Mouse (Mus musculus) 3134 (cell line): ENCODE measurements around the gene Ric8b.

ENCODE experiments used
- DNase-seq: peaks from one replicate; pipeline ENCODE4 v3.0.0-alpha.2; 2011; ENCODE audit warnings: low spot score; ENCODE audit not compliant: insufficient read length; ENCODE audit errors: extremely low read depth

Ric8b gene

GRCm38 (mm10) chr10:85050668-85051208, 133.3 kb downstream of the Ric8b start:
- no peak for DNase-seq

- no peak for DNase-seq
Observed at GRCm38 (mm10) chr10:85052451-85052850, 135.0 kb downstream of the Ric8b start.

GRCm38 (mm10) chr10:85054876-85055275, 137.5 kb downstream of the Ric8b start:
- DNase-seq, result no peak
